Mouse (Mus musculus) small intestine, adult 2 months (tissue): ENCODE measurements around the gene Itpripl2. TPM values are rescaled to one million over a fixed set of nuclear protein-coding genes. Genes with fewer than 3 reads are reported as not detected.
A peak's percentile ranks its signal among the peaks of the same experiment; 100 is the strongest.

Source experiments
- H3K27ac ChIP-seq: fragments of 200-500 bp; 2 replicates; pipeline ENCODE4 v1.5.1; 2012; ENCODE audit warnings: low read depth, low read length, control low read depth, inconsistent platforms; ENCODE audit not compliant: insufficient read depth
- H3K27me3 ChIP-seq: fragments of 200-500 bp; 2 replicates; pipeline ENCODE4 v1.6.1; 2012; ENCODE audit warnings: mild to moderate bottlenecking, moderate library complexity, low read length, inconsistent platforms; ENCODE audit not compliant: control insufficient read depth, insufficient read depth
- H3K36me3 ChIP-seq: fragments of 200-500 bp; 2 replicates; pipeline ENCODE4 v1.6.1; 2012; ENCODE audit warnings: mild to moderate bottlenecking, low read length, control low read depth, inconsistent platforms; ENCODE audit not compliant: control insufficient read depth, insufficient read depth
- H3K4me1 ChIP-seq: fragments of 200-500 bp; 2 replicates; pipeline ENCODE4 v1.6.1; 2012; ENCODE audit warnings: low read length, inconsistent platforms, mixed read lengths; ENCODE audit not compliant: control insufficient read depth, insufficient read depth, insufficient read length
- H3K4me3 ChIP-seq: fragments of 200-500 bp; 2 replicates; pipeline ENCODE4 v1.5.1; 2012; ENCODE audit warnings: low read depth, mild to moderate bottlenecking, control low read depth, inconsistent platforms, low read length, moderate library complexity
- CTCF ChIP-seq: fragments of 200-500 bp; IDR thresholded peaks from 2 replicates; pipeline ENCODE4 v1.5.1; 2012; ENCODE audit warnings: low read depth, mild to moderate bottlenecking, control low read depth, inconsistent platforms, low read length, moderate library complexity, mixed read lengths; ENCODE audit not compliant: insufficient replicate concordance, insufficient read length; ENCODE audit errors: extremely low read depth
- POLR2A ChIP-seq: fragments of 200-500 bp; IDR thresholded peaks from 2 replicates; pipeline ENCODE4 v1.6.1; 2012; ENCODE audit warnings: low read depth, mild to moderate bottlenecking, control low read depth, inconsistent platforms, low read length, moderate library complexity
- WGBS: fragments of 180-500 bp; shearing (Covaris S2); methylation state at CpG from one replicate; pipeline ENCODE4 v1.1.7; 2018; 5-methylcytosine and 5-hydroxymethylcytosine counted together
- polyA plus RNA-seq: library from polyadenylated mRNA; depleted of rRNA; stranded (reverse); fragments of >200 nt; gene quantifications from 2 replicates; pipeline ENCODE4 v1.2.3, GENCODE M21; 2012

Itpripl2 gene
- polyA plus RNA-seq, 1 experiment: 31.6 TPM

- no peak overlapping the region for H3K4me3 ChIP-seq
- peaks cover 27% of the 10 kb centered on the region for H3K4me1 ChIP-seq
- TF ChIP-seq CTCF: no peak
- WGBS: 68% methylated on average over 5 of the region's 5 CpGs
- peaks cover 18% of the 10 kb centered on the region for H3K36me3 ChIP-seq
- H3K27me3 ChIP-seq: no peaks in the 10 kb centered on the region
- H3K27ac ChIP-seq: no peak overlapping the region
Measured at GRCm38 (mm10) chr7:118486917-118487316, 4.9 kb downstream of the Itpripl2 start.

GRCm38 (mm10) chr7:118483996-118484395 lies 7.8 kb downstream of the Itpripl2 start:
- no peak overlapping the region for H3K4me3 ChIP-seq
- peaks cover 7% of the 10 kb centered on the region for H3K36me3 ChIP-seq
- WGBS: 73% methylated on average over 1 of the region's 1 CpGs
- no peak for TF ChIP-seq CTCF
- no peak for TF ChIP-seq POLR2A
- peaks cover 20% of the 10 kb centered on the region; the same call in 1 of the 2 replicates for H3K4me1 ChIP-seq
- H3K27ac ChIP-seq: no peak overlapping the region
- no peaks in the 10 kb centered on the region for H3K27me3 ChIP-seq

GRCm38 (mm10) chr7:118482001-118482400 lies 9.8 kb downstream of the Itpripl2 start:
- peaks cover 7% of the 10 kb centered on the region for H3K36me3 ChIP-seq
- H3K27me3 ChIP-seq: no peaks in the 10 kb centered on the region
- TF ChIP-seq POLR2A (no peak), CTCF (no peak)
- H3K27ac ChIP-seq: peak overlapping the region; percentile 23; the same call in 1 of the 2 replicates
- H3K4me3 ChIP-seq: no peak overlapping the region
- peaks cover 14% of the 10 kb centered on the region; the same call in 1 of the 2 replicates for H3K4me1 ChIP-seq
- WGBS: 94% methylated on average over 2 of the region's 2 CpGs

- TF ChIP-seq POLR2A (no peak), CTCF (no peak)
- H3K4me1 ChIP-seq: peaks cover 14% of the 10 kb centered on the region; the same call in 1 of the 2 replicates
- peak overlapping the region; percentile 21 for H3K27ac ChIP-seq
- H3K36me3 ChIP-seq: peaks cover 7% of the 10 kb centered on the region
- H3K27me3 ChIP-seq: no peaks in the 10 kb centered on the region
- WGBS: 41% methylated on average over 10 of the region's 10 CpGs
- H3K4me3 ChIP-seq: no peak overlapping the region
Measured at GRCm38 (mm10) chr7:118481047-118481810, 10.5 kb downstream of the Itpripl2 start.

- peaks cover 14% of the 10 kb centered on the region; the same call in 1 of the 2 replicates for H3K4me1 ChIP-seq
- TF ChIP-seq POLR2A (no peak), CTCF (no peak)
- peak overlapping the region; percentile 4 for H3K27ac ChIP-seq
- 86% methylated on average over 9 of the region's 9 CpGs for whole genome bisulfite sequencing
- peaks cover 4% of the 10 kb centered on the region for H3K36me3 ChIP-seq
- no peak overlapping the region for H3K4me3 ChIP-seq
- no peaks in the 10 kb centered on the region for H3K27me3 ChIP-seq
Measured at GRCm38 (mm10) chr7:118480160-118480709, 11.5 kb downstream of the Itpripl2 start.

- Histone ChIP-seq H3K27ac (peak overlapping the region; percentile 51), H3K4me3 (no peak overlapping the region), H3K4me1 (peaks cover 14% of the 10 kb centered on the region; the same call in 1 of the 2 replicates), H3K36me3 (no peaks in the 10 kb centered on the region), H3K27me3 (no peaks in the 10 kb centered on the region)
- 50% methylated on average over 3 of the region's 3 CpGs for WGBS
- TF ChIP-seq POLR2A (no peak), CTCF (no peak)
Measured at GRCm38 (mm10) chr7:118478835-118479312, 12.9 kb downstream of the Itpripl2 start.

- 72% methylated on average over 5 of the region's 5 CpGs for WGBS
- H3K27ac ChIP-seq: no peak overlapping the region
- H3K27me3 ChIP-seq: no peaks in the 10 kb centered on the region
- H3K4me3 ChIP-seq: no peak overlapping the region
- TF ChIP-seq CTCF (no peak), POLR2A (no peak)
- H3K4me1 ChIP-seq: peaks cover 6% of the 10 kb centered on the region; the same call in 1 of the 2 replicates
- no peaks in the 10 kb centered on the region for H3K36me3 ChIP-seq
Measured at GRCm38 (mm10) chr7:118476428-118476827, 15.3 kb downstream of the Itpripl2 start.
